Mouse (Mus musculus): ENCODE measurements at regions not wholly inside any gene's neighbourhood (a gene's known extent, or its start where the extent isn't known, plus 50 kb on each side); places are given as distances from the start of the nearest gene placed in this dataset.
A peak's percentile ranks its signal among the peaks of the same experiment; 100 is the strongest.

DNA sequence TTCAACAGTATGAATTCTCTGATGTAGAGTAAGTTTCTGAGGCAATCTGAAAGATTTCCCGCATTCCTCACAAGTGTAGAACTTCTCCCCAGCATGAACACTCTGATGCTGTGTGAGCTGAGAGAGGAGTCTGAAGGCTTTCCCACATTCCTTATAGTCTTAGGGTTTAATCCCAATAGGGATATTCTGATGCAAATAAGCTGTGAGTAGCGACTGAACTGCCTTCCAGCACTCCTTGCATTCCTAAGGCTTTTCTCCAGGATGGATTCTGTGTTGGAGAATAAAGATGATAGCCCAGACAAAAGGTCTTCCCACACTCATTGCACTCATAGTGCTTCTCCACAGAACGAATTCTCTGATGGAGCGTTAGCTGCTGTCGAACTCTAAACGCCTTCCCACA, 152.6 kb upstream of the Api5 start:
- no peak for DNase-seq (ENCODE audit: low read depth, low spot score)

DNA sequence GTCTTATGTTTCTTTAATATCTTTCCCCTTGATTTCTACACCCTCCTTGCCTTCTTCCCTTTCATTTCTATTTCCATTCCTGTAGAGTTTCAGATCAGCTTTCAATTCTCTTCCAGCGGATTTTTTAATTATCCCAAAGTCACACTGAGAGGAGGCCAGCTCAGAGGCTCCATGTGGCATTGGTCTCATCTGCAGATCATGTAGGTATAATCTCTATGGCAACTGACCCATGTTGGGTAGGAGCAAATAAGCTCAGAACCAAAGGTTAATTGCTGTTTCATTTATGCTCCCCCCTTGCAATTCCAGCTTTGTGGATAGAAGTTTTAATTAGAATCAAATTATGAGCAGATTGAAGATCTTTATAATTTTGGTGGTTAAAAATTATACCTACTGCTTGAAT, 149.3 kb upstream of the Api5 start:
- no peak for DNase-seq (ENCODE audit: low read depth, low spot score)

DNA sequence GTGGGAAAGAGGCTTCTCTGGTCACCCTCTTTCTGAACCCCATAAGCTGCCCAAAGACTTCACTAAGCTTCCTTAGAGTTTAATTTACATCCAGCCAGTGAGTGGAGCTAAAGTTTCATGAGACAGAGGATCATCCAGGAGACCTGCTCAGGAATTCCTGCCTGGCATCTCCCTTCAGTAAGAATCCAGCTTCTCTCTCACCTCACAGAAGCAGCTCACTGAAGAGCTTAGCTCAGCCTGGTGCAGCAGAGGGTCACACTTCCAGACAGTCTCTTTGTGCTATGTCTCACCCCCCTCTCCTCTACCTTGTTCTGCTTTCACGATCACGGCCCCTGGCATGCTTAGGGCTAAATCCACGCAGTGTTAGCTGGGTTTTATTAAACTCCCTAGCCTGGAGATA, 133.7 kb upstream of the Api5 start:
- DNase-seq (ENCODE audit: low read depth, low spot score) = no peak

DNA sequence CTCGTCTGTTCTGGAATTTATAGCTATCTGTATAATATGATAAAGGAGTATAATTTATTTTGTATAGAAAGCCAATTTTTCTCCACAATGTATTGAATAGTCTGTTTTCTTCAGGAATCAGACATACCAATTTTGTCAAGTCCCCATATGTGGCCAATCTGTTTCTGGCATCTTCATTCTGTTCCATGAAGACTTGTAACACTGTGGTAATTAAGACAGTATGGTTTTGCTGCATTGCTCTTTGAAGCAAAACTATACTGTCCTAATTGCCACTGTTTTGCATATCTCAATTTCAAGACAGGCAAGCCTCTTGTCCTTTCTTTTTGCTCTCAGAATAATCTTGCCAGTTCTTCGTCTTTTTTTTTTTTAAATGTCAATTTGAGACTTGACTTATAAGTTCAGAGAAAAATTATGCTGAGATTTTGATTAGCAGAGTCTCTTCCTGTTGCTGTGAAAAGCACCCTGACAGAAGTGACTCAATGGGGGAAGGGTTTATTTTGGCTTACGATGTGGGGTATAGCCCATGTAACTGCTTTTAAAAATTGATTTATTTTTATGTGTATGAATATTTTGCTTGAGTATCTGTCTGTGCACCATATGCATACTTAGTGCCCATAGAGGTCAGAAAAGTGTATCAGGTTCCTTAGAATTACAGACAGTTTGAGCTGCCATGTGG, 103.4 kb upstream of the Api5 start:
- DNase-seq (ENCODE audit: low read depth, low spot score) = no peak

DNA sequence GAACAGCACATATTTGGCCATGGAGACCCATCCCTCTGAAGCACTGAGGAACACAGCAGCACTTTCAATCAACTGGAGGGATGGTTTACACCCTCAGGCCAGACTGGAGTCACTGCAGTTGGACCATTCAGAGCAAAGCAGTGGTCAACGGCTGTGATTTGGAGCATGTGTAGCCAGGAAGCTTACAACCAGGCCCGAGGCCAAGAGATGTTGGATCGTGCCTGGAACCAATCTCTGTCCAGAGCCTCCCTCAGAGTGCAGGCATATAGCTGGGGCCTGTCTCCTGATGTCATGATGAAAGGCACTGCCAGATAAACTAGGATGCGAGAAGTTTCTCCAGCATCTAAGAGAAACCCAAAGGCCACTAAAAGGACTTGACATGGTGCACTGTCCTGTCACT, 98.7 kb upstream of the Api5 start:
- DNase-seq (ENCODE audit: low read depth, low spot score) = no peak

DNA sequence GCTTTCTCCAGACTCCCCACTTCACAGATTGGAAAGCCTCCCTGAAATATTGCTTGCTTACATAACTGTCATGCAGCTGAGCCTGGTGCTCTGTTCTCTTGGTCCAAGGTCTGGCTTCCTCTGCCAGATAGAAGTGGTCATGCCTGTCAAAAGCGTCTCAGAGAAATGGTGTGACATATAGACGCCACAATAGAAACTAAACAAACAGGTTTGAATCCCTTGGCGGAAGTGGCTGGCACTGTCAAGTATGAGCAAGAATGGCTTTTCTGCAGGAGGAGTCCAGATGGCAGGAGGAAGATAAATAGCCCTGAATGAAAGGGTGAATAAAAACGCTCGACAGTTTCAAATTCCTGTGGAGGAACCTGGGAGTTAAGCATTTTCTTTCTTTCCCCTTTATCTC, 93.2 kb upstream of the Api5 start:
- DNase-seq (ENCODE audit: low read depth, low spot score) = peak; percentile 57

DNA sequence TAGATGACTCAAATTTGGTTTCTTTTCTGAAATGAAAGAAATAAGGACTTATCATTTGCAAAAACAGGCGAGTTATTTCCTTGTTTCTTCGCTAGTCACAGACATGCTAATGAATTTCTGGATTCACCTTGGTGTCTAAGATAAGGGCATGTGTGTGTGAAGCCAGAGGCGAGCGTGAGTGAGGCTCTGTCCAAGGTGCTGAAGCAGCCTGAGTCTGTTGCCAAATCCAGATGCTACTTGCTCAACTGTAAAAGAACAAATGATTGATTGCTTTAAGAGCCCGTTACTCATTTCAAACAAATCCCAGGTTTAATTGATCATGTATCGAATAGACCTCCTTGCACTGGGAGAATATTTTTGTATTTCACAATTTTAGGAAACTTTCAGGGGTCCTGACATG, 86.6 kb upstream of the Api5 start:
- DNase-seq (ENCODE audit: low read depth, low spot score) = peak; percentile 79

DNA sequence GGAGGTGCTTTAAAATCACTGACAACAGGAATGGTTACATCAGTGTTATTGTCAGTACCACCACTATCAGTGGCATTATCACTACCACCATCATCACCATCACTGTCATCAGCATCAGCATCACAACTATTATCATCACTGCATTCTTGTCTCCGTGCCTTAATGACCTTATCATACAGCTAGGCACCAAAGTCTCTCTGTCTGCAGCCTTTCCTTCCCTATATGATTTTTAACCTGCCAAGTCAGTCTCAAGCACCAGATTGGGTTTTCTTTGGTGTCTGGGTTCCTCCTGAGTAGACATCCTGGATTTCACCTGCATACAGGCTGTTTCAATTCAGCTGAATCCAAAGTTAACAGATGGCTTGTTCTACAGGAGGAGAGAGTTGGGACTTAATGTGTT, 78.9 kb upstream of the Api5 start:
- DNase-seq (ENCODE audit: low read depth, low spot score) = no peak

DNA sequence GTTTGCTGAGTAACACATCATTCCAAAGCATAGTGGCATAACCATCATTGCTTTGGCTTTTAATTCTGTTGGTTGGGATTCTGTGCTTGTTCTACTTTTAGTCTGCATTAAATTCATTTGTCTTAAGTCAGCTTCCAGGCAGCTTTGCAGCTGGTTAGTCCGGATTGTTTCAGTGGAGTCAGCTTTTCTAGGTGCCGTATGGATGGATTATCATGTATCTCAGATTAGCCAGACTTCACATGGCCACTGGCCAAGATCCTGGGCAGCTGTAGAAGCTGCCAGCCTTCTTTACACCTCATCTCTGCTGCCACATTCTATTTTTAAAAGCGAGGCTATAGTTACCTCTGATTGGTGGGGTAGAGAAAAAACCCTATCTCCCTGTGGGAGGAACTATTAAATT, 74.1 kb upstream of the Api5 start:
- no peak for DNase-seq (ENCODE audit: low read depth, low spot score)

DNA sequence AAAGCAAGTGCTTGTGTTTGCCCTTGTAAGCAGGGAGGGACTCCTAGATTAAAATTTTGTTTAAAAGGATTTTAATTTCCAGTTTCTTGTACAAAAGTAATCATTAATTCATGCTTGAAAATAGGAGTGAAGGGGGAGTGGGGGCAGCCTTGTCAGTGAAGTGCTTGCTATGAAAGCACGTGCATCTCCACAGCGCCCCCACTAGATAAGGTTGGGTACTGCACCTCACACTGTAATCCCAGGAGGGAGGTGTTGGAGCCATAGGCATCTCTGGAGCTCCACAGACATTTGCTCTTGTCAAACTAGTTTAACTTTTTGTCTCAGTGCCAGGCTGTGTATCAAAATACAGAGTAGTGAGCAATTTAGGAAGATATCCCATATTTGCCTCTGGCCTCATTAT, 62.7 kb upstream of the Api5 start:
- DNase-seq (ENCODE audit: low read depth, low spot score) = no peak

DNA sequence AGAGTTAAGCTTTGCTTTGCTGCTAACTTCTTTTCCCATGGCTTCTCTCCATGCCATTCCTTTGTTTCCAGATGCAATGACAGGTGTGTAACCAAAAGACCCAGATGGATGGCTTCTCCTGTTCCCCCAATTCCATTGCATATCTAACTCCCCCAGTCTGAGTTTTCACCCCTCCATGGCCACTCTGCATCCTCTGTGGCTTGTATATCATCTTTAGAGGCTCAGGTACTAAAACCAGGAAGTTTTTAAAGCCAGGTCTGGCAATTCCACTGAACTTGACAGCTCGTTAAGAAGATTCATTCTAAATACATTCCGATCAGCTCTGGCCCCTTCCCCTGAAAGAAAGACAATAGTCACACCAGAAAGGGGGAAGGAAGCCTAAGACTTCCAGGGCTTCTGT, 60.6 kb upstream of the Api5 start:
- peak; percentile 8 for DNase-seq (ENCODE audit: low read depth, low spot score)
